Mouse (Mus musculus): ENCODE measurements around the gene Dnmt3c. TPM values are rescaled to one million over a fixed set of nuclear protein-coding genes. Genes with fewer than 3 reads are reported as not detected.

Gene Dnmt3c
- polyA plus RNA-seq, 1 experiment from 2014 or later = 0.77 TPM

DNA sequence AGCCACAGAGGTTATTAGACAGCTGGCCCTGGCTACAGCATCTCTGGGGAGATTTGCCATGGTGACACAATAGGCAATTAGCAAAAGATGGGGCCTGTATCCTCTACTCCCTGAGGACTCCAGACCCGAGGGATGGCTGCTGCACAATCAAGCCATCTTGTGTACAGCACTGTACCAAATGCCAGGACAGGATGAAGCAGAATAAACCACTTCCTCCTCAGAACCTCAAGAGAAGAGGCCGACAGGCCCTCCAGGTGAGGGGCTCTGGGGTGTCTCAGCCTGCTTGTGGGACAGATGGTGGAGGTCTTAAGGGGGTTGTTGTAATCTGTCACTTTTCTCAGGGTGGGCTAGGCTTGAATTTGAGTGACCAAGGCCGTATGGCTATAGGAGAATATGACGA, 37.6 kb downstream of the Dnmt3c start:
- 69% methylated on average over 4 of the region's 4 CpGs for WGBS
- no peaks in the 10 kb centered on the region for H3K9me3 ChIP-seq (ENCODE audit: control insufficient read depth, low read length)
- DNase-seq (ENCODE audit: low spot score) (no peak), ATAC-seq (replicated peaks; ENCODE audit: low FRiP score) (no peak)
- H3K27ac ChIP-seq (ENCODE audit: low read depth, low read length) = no peak overlapping the region
- H3K4me3 ChIP-seq (ENCODE audit: low read depth, low read length) = no peak overlapping the region
- H3K4me2 ChIP-seq = no peak overlapping the region
- H3K36me3 ChIP-seq (ENCODE audit: control insufficient read depth, insufficient read depth, low read length) = no peaks in the 10 kb centered on the region
- no peaks in the 10 kb centered on the region for H3K4me1 ChIP-seq (replicated peaks; ENCODE audit: control insufficient read depth, insufficient read depth, low read length)
- H3K9ac ChIP-seq (ENCODE audit: low read depth, low read length) = no peak overlapping the region
- H3K27me3 ChIP-seq (replicated peaks; ENCODE audit: control insufficient read depth, insufficient read depth, low read length) = no peaks in the 10 kb centered on the region

DNA sequence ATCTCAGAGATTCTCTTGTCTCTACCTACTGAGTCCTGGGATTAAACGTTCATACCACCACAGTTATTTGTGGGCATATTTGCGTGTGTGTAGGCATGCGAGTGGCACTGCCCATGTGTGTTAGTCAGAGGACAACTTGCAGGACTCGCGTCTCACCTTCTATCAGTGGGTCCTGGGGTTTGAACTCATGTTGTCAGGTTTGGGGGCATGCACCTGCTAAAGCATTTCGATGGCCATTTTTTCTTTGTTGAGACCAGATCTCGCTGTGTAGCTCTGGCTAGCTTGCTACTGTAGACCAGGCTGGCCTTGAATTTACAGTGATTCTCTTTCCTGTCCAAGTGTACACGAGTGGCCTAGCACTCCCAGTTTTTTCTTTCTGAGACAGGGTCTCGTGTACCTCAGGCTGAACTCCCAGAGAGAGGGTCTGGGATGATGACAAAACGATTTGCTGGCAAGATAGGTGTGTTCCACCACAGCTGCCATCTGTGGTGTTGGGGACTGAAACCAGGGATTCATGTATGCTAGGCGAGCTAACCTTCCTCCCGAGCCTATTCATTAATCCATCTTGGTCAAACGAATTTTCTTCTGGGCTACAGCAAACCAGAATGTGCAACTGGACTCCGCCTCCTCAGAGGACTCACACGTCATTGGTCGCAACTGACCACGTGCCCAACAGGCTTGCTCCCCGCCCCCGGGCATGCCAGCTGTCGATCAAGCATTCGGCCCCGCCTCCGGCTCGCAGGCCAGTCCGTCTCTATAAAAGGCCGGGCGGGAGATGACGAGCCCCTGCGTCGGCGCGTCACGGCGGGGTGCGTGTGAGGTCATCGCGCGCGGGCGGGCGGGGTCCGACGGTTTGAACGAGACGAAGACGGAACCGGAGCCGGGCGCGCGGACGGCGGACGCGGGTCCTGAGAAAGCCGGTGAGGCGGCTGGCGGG, 44.3 kb downstream of the Dnmt3c start, which contains the start of gene Mapre1:
TSS of gene Mapre1 (plus strand) at position 775 of the 937 bp plus-strand sequence.
- peak within 1 kb of the TSS; percentile 91 for H3K4me2 ChIP-seq
- peaks cover 26% of the 10 kb centered on the region for H3K4me1 ChIP-seq (replicated peaks; ENCODE audit: control insufficient read depth, insufficient read depth, low read length)
- DNase-seq (ENCODE audit: low spot score) (peak; percentile 100), ATAC-seq (replicated peaks; ENCODE audit: low FRiP score) (peak; percentile 97)
- H3K27ac ChIP-seq (ENCODE audit: low read depth, low read length) = peak within 1 kb of the TSS; percentile 94
- H3K27me3 ChIP-seq (replicated peaks; ENCODE audit: control insufficient read depth, insufficient read depth, low read length) = no peaks in the 10 kb centered on the region
- peak within 1 kb of the TSS; percentile 96 for H3K9ac ChIP-seq (ENCODE audit: low read depth, low read length)
- 10% methylated on average over 58 of the region's 58 CpGs for WGBS
- no peaks in the 10 kb centered on the region; the same call in 1 of the 2 replicates for H3K36me3 ChIP-seq (ENCODE audit: control insufficient read depth, insufficient read depth, low read length)
- no peaks in the 10 kb centered on the region for H3K9me3 ChIP-seq (ENCODE audit: control insufficient read depth, low read length)
- peak within 1 kb of the TSS; percentile 90 for H3K4me3 ChIP-seq (ENCODE audit: low read depth, low read length)

DNA sequence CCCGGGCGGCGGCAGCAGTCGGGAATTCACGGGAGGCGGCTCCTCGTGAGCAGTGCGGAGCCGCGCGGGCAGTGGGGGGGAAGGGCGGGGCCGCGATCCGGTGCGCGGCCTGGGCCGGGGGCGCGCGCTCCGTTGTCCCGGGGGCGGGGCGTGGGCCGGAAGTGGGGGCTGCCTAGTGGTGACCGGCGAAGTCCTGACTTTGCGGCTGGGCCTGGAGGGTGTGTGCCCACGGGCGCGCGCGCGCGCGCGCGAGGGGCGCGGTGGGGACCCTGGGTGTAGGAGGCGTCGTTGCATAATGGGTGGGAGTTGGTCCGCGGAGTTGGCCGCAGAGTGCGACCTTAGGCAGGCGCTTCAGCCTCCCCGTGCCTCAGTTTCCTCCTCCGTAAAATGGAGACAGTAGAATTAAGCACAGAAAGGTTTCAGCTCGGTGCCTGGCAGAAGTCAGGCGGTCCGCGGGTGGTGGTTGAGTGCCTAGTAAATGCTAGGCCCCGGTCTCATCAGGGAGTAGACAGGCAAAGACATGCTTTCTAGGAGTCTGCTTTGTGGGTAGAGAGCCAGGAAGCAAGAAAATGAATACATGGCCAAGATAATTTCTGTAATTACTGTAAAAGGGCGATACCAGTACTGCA, 45.1 kb downstream of the Dnmt3c start:
- under 1% methylated on average over 52 of the region's 56 CpGs for WGBS
- peak overlapping the region; percentile 94 for H3K27ac ChIP-seq (ENCODE audit: low read depth, low read length)
- ATAC-seq (replicated peaks; ENCODE audit: low FRiP score) (peak; percentile 83), DNase-seq (ENCODE audit: low spot score) (peak; percentile 84)
- H3K36me3 ChIP-seq (ENCODE audit: control insufficient read depth, insufficient read depth, low read length) = peaks cover 2% of the 10 kb centered on the region; the same call in 1 of the 2 replicates
- H3K4me2 ChIP-seq = peak overlapping the region; percentile 91
- H3K9ac ChIP-seq (ENCODE audit: low read depth, low read length) = peak overlapping the region; percentile 96
- peak overlapping the region; percentile 90 for H3K4me3 ChIP-seq (ENCODE audit: low read depth, low read length)
- peaks cover 26% of the 10 kb centered on the region for H3K4me1 ChIP-seq (replicated peaks; ENCODE audit: control insufficient read depth, insufficient read depth, low read length)
- no peaks in the 10 kb centered on the region for H3K9me3 ChIP-seq (ENCODE audit: control insufficient read depth, low read length)
- no peaks in the 10 kb centered on the region for H3K27me3 ChIP-seq (replicated peaks; ENCODE audit: control insufficient read depth, insufficient read depth, low read length)

DNA sequence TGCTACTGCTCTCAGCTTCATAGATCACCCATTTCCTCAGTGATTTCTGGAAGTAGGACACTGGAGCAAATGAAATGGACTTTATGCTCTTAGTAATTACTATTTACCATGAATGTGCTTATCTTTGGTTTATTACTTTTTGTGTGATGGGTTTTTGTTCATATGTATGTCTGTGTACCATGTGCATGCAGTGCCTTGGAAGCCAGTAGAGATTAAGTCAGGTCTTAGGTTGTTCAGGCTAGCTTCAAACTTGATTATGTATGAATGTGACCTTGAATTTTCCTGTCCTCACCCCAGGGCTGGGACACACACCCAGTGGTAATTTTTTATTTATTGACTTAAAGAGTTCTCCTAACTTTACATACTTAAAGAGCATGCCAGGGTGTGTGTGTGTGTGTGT, 51.5 kb downstream of the Dnmt3c start:
- H3K4me1 ChIP-seq (replicated peaks; ENCODE audit: control insufficient read depth, insufficient read depth, low read length) = peaks cover 12% of the 10 kb centered on the region
- peaks cover 10% of the 10 kb centered on the region for H3K36me3 ChIP-seq (ENCODE audit: control insufficient read depth, insufficient read depth, low read length)

DNA sequence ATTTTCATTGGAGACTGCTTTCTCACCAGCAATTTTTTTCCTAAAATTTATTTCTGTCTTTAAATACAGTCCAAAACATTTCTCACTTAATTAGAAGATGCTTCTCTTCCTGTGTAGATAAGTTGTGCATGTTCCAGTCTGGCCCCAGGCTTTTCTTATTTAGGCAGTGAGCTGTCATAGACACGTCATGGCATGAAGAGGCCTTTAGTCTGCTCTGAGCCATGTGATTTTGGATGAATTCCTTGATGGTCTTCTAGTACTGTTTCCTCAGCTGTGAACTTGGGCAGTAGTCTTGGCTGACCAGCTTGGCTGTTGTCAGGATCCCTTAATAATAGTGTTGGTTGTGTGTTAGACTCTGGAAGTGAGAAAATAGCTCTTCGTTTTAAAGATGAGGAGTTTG, 53.9 kb downstream of the Dnmt3c start:
- no peak for ATAC-seq (replicated peaks; ENCODE audit: low FRiP score)
- 81% methylated on average over 2 of the region's 2 CpGs for WGBS
- Histone ChIP-seq H3K4me1 (replicated peaks; ENCODE audit: control insufficient read depth, insufficient read depth, low read length) (peaks cover under 1% of the 10 kb centered on the region; the same call in 1 of the 2 replicates), H3K9me3 (ENCODE audit: control insufficient read depth, low read length) (no peaks in the 10 kb centered on the region), H3K9ac (ENCODE audit: low read depth, low read length) (no peak overlapping the region), H3K4me3 (ENCODE audit: low read depth, low read length) (no peak overlapping the region), H3K27ac (ENCODE audit: low read depth, low read length) (no peak overlapping the region), H3K27me3 (replicated peaks; ENCODE audit: control insufficient read depth, insufficient read depth, low read length) (no peaks in the 10 kb centered on the region), H3K36me3 (ENCODE audit: control insufficient read depth, insufficient read depth, low read length) (peaks cover 10% of the 10 kb centered on the region), H3K4me2 (no peak overlapping the region)
- no peak for DNase-seq (ENCODE audit: low spot score)

More for the DNA sequence above, 51.5 kb downstream of the Dnmt3c start:
- H3K27me3 ChIP-seq (replicated peaks; ENCODE audit: control insufficient read depth, insufficient read depth, low read length) = no peaks in the 10 kb centered on the region
- ATAC-seq (replicated peaks; ENCODE audit: low FRiP score) (no peak), DNase-seq (ENCODE audit: low spot score) (no peak)
- no peak overlapping the region for H3K4me2 ChIP-seq
- H3K27ac ChIP-seq (ENCODE audit: low read depth, low read length) = no peak overlapping the region
- no peak overlapping the region for H3K9ac ChIP-seq (ENCODE audit: low read depth, low read length)
- no peaks in the 10 kb centered on the region for H3K9me3 ChIP-seq (ENCODE audit: control insufficient read depth, low read length)
- H3K4me3 ChIP-seq (ENCODE audit: low read depth, low read length) = no peak overlapping the region

- H3K4me1 ChIP-seq (replicated peaks; ENCODE audit: control insufficient read depth, insufficient read depth, low read length) = no peaks in the 10 kb centered on the region
- no peak for ATAC-seq (replicated peaks; ENCODE audit: low FRiP score)
- 90% methylated on average over 5 of the region's 5 CpGs for WGBS
- no peak overlapping the region for H3K4me2 ChIP-seq
- no peak for DNase-seq (ENCODE audit: low spot score)
- peaks cover 61% of the 10 kb centered on the region for H3K36me3 ChIP-seq (ENCODE audit: control insufficient read depth, insufficient read depth, low read length)
- H3K4me3 ChIP-seq (ENCODE audit: low read depth, low read length) = no peak overlapping the region
- H3K27me3 ChIP-seq (replicated peaks; ENCODE audit: control insufficient read depth, insufficient read depth, low read length) = no peaks in the 10 kb centered on the region
- no peaks in the 10 kb centered on the region for H3K9me3 ChIP-seq (ENCODE audit: control insufficient read depth, low read length)
- no peak overlapping the region for H3K9ac ChIP-seq (ENCODE audit: low read depth, low read length)
- no peak overlapping the region for H3K27ac ChIP-seq (ENCODE audit: low read depth, low read length)
Observed at GRCm38 (mm10) chr2:153762121-153762520, 65.7 kb downstream of the Dnmt3c start.

DNA sequence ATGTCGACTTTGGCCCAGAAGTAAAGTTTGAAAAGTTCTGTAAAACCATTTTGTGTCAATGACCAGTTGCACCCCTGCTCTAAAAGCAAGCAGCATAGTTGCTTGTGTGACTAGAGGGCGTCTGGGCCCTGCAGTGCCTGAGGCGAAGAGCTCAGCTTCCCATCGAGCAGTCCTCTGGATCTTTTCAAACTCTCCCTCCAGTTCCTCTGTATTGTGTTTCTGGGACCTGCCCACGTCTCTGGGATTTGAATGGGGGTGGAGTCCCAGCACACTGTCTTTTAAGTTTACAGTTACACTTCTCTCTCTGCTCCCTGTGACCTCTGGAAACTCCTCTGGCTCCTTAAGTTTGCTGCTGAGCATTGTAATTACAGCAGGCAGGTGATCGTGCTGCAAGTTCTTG, 71.0 kb downstream of the Dnmt3c start:
- whole genome bisulfite sequencing = 77% methylated on average over 6 of the region's 6 CpGs
- Histone ChIP-seq H3K27me3 (replicated peaks; ENCODE audit: control insufficient read depth, insufficient read depth, low read length) (no peaks in the 10 kb centered on the region), H3K4me3 (ENCODE audit: low read depth, low read length) (no peak overlapping the region), H3K4me2 (no peak overlapping the region), H3K9me3 (ENCODE audit: control insufficient read depth, low read length) (no peaks in the 10 kb centered on the region), H3K9ac (ENCODE audit: low read depth, low read length) (no peak overlapping the region), H3K36me3 (ENCODE audit: control insufficient read depth, insufficient read depth, low read length) (peaks cover 44% of the 10 kb centered on the region), H3K27ac (ENCODE audit: low read depth, low read length) (no peak overlapping the region; the same call in 1 of the 2 replicates), H3K4me1 (replicated peaks; ENCODE audit: control insufficient read depth, insufficient read depth, low read length) (no peaks in the 10 kb centered on the region)
- no peak for ATAC-seq (replicated peaks; ENCODE audit: low FRiP score)
- DNase-seq (ENCODE audit: low spot score) = no peak

DNA sequence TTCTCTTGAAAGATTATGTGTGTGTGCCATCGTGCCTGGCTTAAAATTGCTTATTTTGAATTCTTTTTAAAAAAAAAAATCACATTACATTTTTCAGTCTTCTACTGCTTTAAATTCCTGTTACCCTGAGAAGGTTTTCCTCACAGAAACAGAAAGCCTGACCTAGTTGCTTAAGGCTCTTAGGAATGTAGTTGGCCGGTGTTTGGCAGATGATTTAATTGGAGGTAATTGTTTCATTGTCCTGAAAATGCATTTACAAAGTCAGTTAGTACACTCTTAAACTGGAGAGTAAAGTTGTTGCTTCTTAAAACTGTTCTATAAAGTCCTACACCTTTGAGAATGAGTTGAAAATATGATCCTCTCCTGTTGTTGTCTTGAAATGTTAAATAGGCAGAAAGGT, 72.4 kb downstream of the Dnmt3c start:
- peaks cover 35% of the 10 kb centered on the region for H3K36me3 ChIP-seq (ENCODE audit: control insufficient read depth, insufficient read depth, low read length)
- H3K4me1 ChIP-seq (replicated peaks; ENCODE audit: control insufficient read depth, insufficient read depth, low read length) = no peaks in the 10 kb centered on the region
- no peak for ATAC-seq (replicated peaks; ENCODE audit: low FRiP score)

More for the DNA sequence above, 72.4 kb downstream of the Dnmt3c start:
- 92% methylated on average over 2 of the region's 2 CpGs for WGBS
- Histone ChIP-seq H3K27ac (ENCODE audit: low read depth, low read length) (no peak overlapping the region), H3K4me3 (ENCODE audit: low read depth, low read length) (no peak overlapping the region), H3K9ac (ENCODE audit: low read depth, low read length) (no peak overlapping the region), H3K27me3 (replicated peaks; ENCODE audit: control insufficient read depth, insufficient read depth, low read length) (no peaks in the 10 kb centered on the region), H3K4me2 (no peak overlapping the region), H3K9me3 (ENCODE audit: control insufficient read depth, low read length) (no peaks in the 10 kb centered on the region)
- no peak for DNase-seq (ENCODE audit: low spot score)
